Mouse (Mus musculus) kidney, postnatal 10 days (tissue): ENCODE results near the gene 4930402K13Rik.
"Not testable (repeated sequence)": the region's sequence is repeated elsewhere in the genome, so short reads cannot be mapped to it uniquely, and the experiment has no call there.

ENCODE experiments used
- DNase-seq: peaks from one replicate; pipeline ENCODE4 v3.0.0; 2021; ENCODE audit warnings: mixed read lengths

4930402K13Rik gene

GRCm38 (mm10) chrX:9104262-9104661 lies at the start of gene 4930402K13Rik:
4930402K13Rik (plus strand) TSS chrX:9104562.
- no peak for DNase-seq

GRCm38 (mm10) chrX:9060952-9061351 lies 43.4 kb upstream of the 4930402K13Rik start:
- DNase-seq: peak; percentile 70

GRCm38 (mm10) chrX:9062101-9062500 lies 42.3 kb upstream of the 4930402K13Rik start:
- DNase-seq: no peak

GRCm38 (mm10) chrX:9062715-9063114 lies 41.6 kb upstream of the 4930402K13Rik start, which contains the start of gene Fthl17f:
Fthl17f (plus strand) TSS chrX:9063015.
- not testable (repeated sequence) for DNase-seq

- peak; percentile 84 for DNase-seq
Measured at GRCm38 (mm10) chrX:9077699-9078098, 26.7 kb upstream of the 4930402K13Rik start.

GRCm38 (mm10) chrX:9095066-9095465 lies 9.3 kb upstream of the 4930402K13Rik start:
- DNase-seq: not testable (repeated sequence)

GRCm38 (mm10) chrX:9110381-9110780 lies 6.0 kb downstream of the 4930402K13Rik start:
- DNase-seq: no peak

- DNase-seq: no peak
Measured at GRCm38 (mm10) chrX:9124928-9125327, 20.6 kb downstream of the 4930402K13Rik start.

GRCm38 (mm10) chrX:9128317-9128831 lies 24.0 kb downstream of the 4930402K13Rik start:
- DNase-seq: peak; percentile 49

GRCm38 (mm10) chrX:9139290-9139948 lies 35.1 kb downstream of the 4930402K13Rik start:
- no peak for DNase-seq

GRCm38 (mm10) chrX:9142669-9143068 lies 38.3 kb downstream of the 4930402K13Rik start:
- no peak for DNase-seq
